Mouse (Mus musculus): ENCODE results near the gene Gas2l3. TPM values are rescaled to one million over a fixed set of nuclear protein-coding genes. Genes with fewer than 3 reads are reported as not detected.

Gene Gas2l3
- total and polyA plus RNA-seq, 3 experiments: 2.9 to 3.7 TPM; not detected in 1

DNA sequence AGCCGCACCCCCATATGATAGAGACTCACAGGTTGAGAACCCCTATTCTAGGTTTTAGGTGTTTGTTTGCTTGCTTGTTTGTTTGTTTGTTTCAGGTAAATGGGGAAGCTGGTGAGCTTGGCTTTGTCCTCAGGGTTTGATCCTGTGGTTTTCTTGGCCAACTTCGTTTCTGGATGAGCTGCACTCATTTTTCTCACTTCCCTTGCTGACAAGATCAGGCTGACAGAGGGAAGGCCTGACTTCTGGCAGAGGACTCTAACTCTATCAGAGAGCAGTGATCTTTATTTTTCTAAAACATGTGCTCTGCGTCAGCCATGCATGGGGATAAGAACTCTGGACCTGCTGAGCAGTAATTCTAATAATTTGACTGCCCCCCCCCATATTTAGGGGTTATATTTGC is 84.8 kb downstream of the Gas2l3 start:
- no peaks in the 10 kb centered on the region for H3K79me2 ChIP-seq (ENCODE audit: control insufficient read depth, insufficient read depth, low read length, poor library complexity)
- DNase-seq (ENCODE audit: low read depth, low spot score): no peak
- no peaks in the 10 kb centered on the region for H3K4me1 ChIP-seq (ENCODE audit: control insufficient read depth in 1 of 2, insufficient read depth in 2 of 2, low read length in 2 of 2)
- H3K9me3 ChIP-seq (replicated peaks; ENCODE audit: insufficient read depth, low read length): no peaks in the 10 kb centered on the region
- no peak overlapping the region for H3K9ac ChIP-seq (ENCODE audit: control insufficient read depth, low read depth, low read length, poor library complexity, severe bottlenecking)
- H3K27ac ChIP-seq (ENCODE audit: control insufficient read depth, low read depth, low read length): no peak overlapping the region
- no peak overlapping the region for H3K4me3 ChIP-seq (ENCODE audit: control insufficient read depth in 1 of 2, insufficient read depth in 1 of 2, low read depth in 2 of 2, low read length in 2 of 2)
- H3K36me3 ChIP-seq (ENCODE audit: control insufficient read depth in 1 of 2, insufficient read depth in 2 of 2, low read length in 2 of 2): no peaks in the 10 kb centered on the region
- TF ChIP-seq ETS1 (IDR thresholded peaks at IDR 0.05; ENCODE audit: low read depth, low read length) (no peak), SIN3A (IDR thresholded peaks at IDR 0.05; ENCODE audit: low read length) (no peak), HCFC1 (IDR thresholded peaks at IDR 0.05; ENCODE audit: low read depth, low read length) (no peak), POLR2AphosphoS5 (IDR thresholded peaks at IDR 0.05; ENCODE audit: borderline replicate concordance, low read depth, low read length) (no peak), CTCF (IDR thresholded peaks at IDR 0.05 in 2 of 3, conservative IDR thresholded peaks at IDR 0.05 in 1 of 3; ENCODE audit: control insufficient read depth in 1 of 3, insufficient read depth in 1 of 3, low read depth in 2 of 3, low read length in 3 of 3, poor library complexity in 1 of 3, severe bottlenecking in 1 of 3) (no peak), POLR2A (IDR thresholded peaks at IDR 0.05; ENCODE audit: control insufficient read depth in 1 of 2, insufficient read depth in 1 of 2, low read depth in 1 of 2, low read length in 2 of 2, poor library complexity in 1 of 2) (no peak), TBP (IDR thresholded peaks at IDR 0.05; ENCODE audit: low read depth, low read length) (no peak), MEF2A (IDR thresholded peaks at IDR 0.05; ENCODE audit: extremely low read depth, insufficient replicate concordance, low read depth, low read length, poor library complexity, severe bottlenecking) (no peak), JUND (IDR thresholded peaks at IDR 0.05; ENCODE audit: low read depth, low read length) (no peak), ZNF384 (IDR thresholded peaks at IDR 0.05; ENCODE audit: low read depth, low read length) (no peak), USF1 (IDR thresholded peaks at IDR 0.05; ENCODE audit: low read depth, low read length) (no peak), NRF1 (IDR thresholded peaks at IDR 0.05; ENCODE audit: insufficient read depth, low read depth, low read length, poor library complexity, severe bottlenecking) (no peak), MAFK (IDR thresholded peaks at IDR 0.05; ENCODE audit: borderline replicate concordance, low read depth, low read length) (no peak), GABPA (IDR thresholded peaks at IDR 0.05; ENCODE audit: low read depth, low read length) (no peak)
- H3K27me3 ChIP-seq (ENCODE audit: control insufficient read depth in 1 of 2, insufficient read depth in 2 of 2, low read length in 2 of 2): peaks cover 1 to 2% of the 10 kb centered on the region in 2 experiments; a peak in 2 of 4 replicates

Other genes starting within 250 kb of the Gas2l3 start
- not detected in 2 replicates for gene Ano4, start 99.2 kb downstream of the Gas2l3 start, total RNA-seq (2012; rRNA removed)
- gene Ano4, start 99.2 kb downstream of the Gas2l3 start, polyA plus RNA-seq (2012; ENCODE audit: insufficient read depth in 1 of 2, insufficient read length in 2 of 2, low read depth in 1 of 2, low replicate concordance in 2 of 2, missing spikeins in 1 of 2): not detected
- gene Nr1h4, start 89.6 kb upstream of the Gas2l3 start, total RNA-seq (2012; rRNA removed): not detected in 2 replicates
- gene Nr1h4, start 89.6 kb upstream of the Gas2l3 start, polyA plus RNA-seq (2012; ENCODE audit: insufficient read depth in 1 of 2, insufficient read length in 2 of 2, low read depth in 1 of 2, low replicate concordance in 2 of 2, missing spikeins in 1 of 2): not detected
- gene Slc17a8, start 177.3 kb upstream of the Gas2l3 start, total RNA-seq (2012; rRNA removed): not detected in 2 replicates
- not detected for gene Slc17a8, start 177.3 kb upstream of the Gas2l3 start, polyA plus RNA-seq (2012; ENCODE audit: insufficient read depth in 1 of 2, insufficient read length in 2 of 2, low read depth in 1 of 2, low replicate concordance in 2 of 2, missing spikeins in 1 of 2)
- gene Scyl2, start 242.3 kb upstream of the Gas2l3 start, total RNA-seq (2012; rRNA removed): 19.8 and 21.8 TPM in 2 replicates
- 10 to 100 TPM in 1 of 2 experiments, not detected in 1; 27.9 TPM for gene Scyl2, start 242.3 kb upstream of the Gas2l3 start, polyA plus RNA-seq (2012; ENCODE audit: insufficient read depth in 1 of 2, insufficient read length in 2 of 2, low read depth in 1 of 2, low replicate concordance in 2 of 2, missing spikeins in 1 of 2)

Data from MEL (cell line).